Comparison of ENCODE assay signal across 8 mouse cellular contexts in genomic region chr7:116031718-116032595, GRCm38 (mm10). TPM values are rescaled to one million over a fixed set of nuclear protein-coding genes. Genes with fewer than 3 reads are reported as not detected.
DNase-seq lines count a peak whose midpoint lies in the region; ATAC-seq and TF ChIP-seq lines count a peak whose summit lies in the region.

No protein-coding gene starts in this region.

- intact Hi-C loops in heart, postnatal 10 days (cut with DNase I), result loop anchor here (2.0 to 10.0 kb wide), 7 partner anchors 210 to 1160 kb away; no protein-coding TSS in a partner anchor

- no peak overlapping the region for H3K27ac ChIP-seq in bone marrow macrophage, adult 2 months (ENCODE audit: insufficient read depth, low read depth, low read length)
- H3K27ac ChIP-seq in forebrain, embryonic 12.5 days, result peak overlapping the region; percentile 96

- TF ChIP-seq CTCF in bone marrow macrophage, adult 2 months (IDR thresholded peaks at IDR 0.05; ENCODE audit: low read depth, low read length), result no peak

- no peak for TF ChIP-seq POLR2A in bone marrow macrophage, adult 2 months (IDR thresholded peaks at IDR 0.05; ENCODE audit: borderline replicate concordance, low read depth, low read length)

- peak overlapping the region; percentile 97 for H3K9ac ChIP-seq in forebrain, embryonic 12.5 days

- no peaks in the 10 kb centered on the region for H3K4me1 ChIP-seq in bone marrow macrophage, adult 2 months (ENCODE audit: control insufficient read depth, insufficient read depth, low read length)
- peaks cover 48% of the 10 kb centered on the region for H3K4me1 ChIP-seq in forebrain, embryonic 12.5 days

- under 1% methylated on average over 65 of the region's 65 CpGs for WGBS in forebrain, embryonic 12.5 days

- no peaks in the 10 kb centered on the region for H3K9me3 ChIP-seq in forebrain, embryonic 12.5 days

- peaks cover 18% of the 10 kb centered on the region for H3K27me3 ChIP-seq in forebrain, embryonic 12.5 days

- DNase-seq in ES-CJ7 (ENCODE audit: low read depth, low spot score), result peak; percentile 34
- DNase-seq in heart, postnatal 10 days, result peak; percentile 73 to 77
- DNase-seq in kidney, postnatal 25 days, result peak; percentile 68 to 86
- peak; percentile 77 for DNase-seq in skeletal muscle tissue, adult 2 months (ENCODE audit: low read depth, low spot score)
- no peak for DNase-seq in MN1 (ENCODE audit: low spot score)

- peak overlapping the region; percentile 29 for H3K4me3 ChIP-seq in bone marrow macrophage, adult 2 months (ENCODE audit: insufficient read depth, low read length)
- peak overlapping the region; percentile 76 for H3K4me3 ChIP-seq in forebrain, embryonic 12.5 days (replicated peaks)

- peak overlapping the region; percentile 99 for H3K4me2 ChIP-seq in forebrain, embryonic 12.5 days

- no peak for ATAC-seq in forebrain, embryonic 12.5 days (ENCODE audit: low FRiP score)
- peak; percentile 36 for ATAC-seq in megakaryocyte, adult 5-6 weeks (ENCODE audit: poor library complexity, severe bottlenecking)

- H3K36me3 ChIP-seq in forebrain, embryonic 12.5 days (replicated peaks), result no peaks in the 10 kb centered on the region

RNA-seq across cellular contexts. Expression of gene Sox6, which starts 6.6 kb away (rescaled TPM):
- not detected in 2 replicates for polyA plus RNA-seq in bone marrow macrophage, adult 2 months (2012; ENCODE audit: insufficient read depth, insufficient read length, missing spikeins)
- 134 and 138 TPM in 2 replicates for polyA plus RNA-seq in forebrain, embryonic 12.5 days (2016; fragmentation: Nextera tagmentation; extraction: Ambion mirVana)
- 10 to 100 TPM; 22.9 to 30.3 TPM for total RNA-seq in heart, postnatal 10 days (2021)
- 0.45 and 3.8 TPM in 2 replicates for total RNA-seq in megakaryocyte, adult 5-6 weeks (2015)
- 0.99 and 1.2 TPM in 2 replicates for total RNA-seq in megakaryocyte, adult 5-6 weeks (2017)

RNA-seq across cellular contexts. Expression of gene 1110004F10Rik, which starts 7.2 kb away (rescaled TPM):
- 94.7 and 122 TPM in 2 replicates for polyA plus RNA-seq in bone marrow macrophage, adult 2 months (2012; ENCODE audit: insufficient read depth, insufficient read length, missing spikeins)
- polyA plus RNA-seq in forebrain, embryonic 12.5 days (2016; fragmentation: Nextera tagmentation; extraction: Ambion mirVana), result 342 TPM in 2 replicates
- total RNA-seq in heart, postnatal 10 days (2021), result 10 to 100 TPM; 65.9 to 73.8 TPM
- 85.7 and 95.9 TPM in 2 replicates for total RNA-seq in megakaryocyte, adult 5-6 weeks (2015)
- 154 and 167 TPM in 2 replicates for total RNA-seq in megakaryocyte, adult 5-6 weeks (2017)

RNA-seq across cellular contexts. Expression of gene Gm4353, which starts 52.5 kb away (rescaled TPM):
- not detected in 2 replicates for polyA plus RNA-seq in bone marrow macrophage, adult 2 months (2012; ENCODE audit: insufficient read depth, insufficient read length, missing spikeins)
- polyA plus RNA-seq in forebrain, embryonic 12.5 days (2016; fragmentation: Nextera tagmentation; extraction: Ambion mirVana), result 0.68 TPM in 2 replicates
- 1 to 10 TPM in 1 of 2 experiments, under 1 TPM in 1; 0.74 to 2.1 TPM for total RNA-seq in heart, postnatal 10 days (2021)
- 0.22 and 0.23 TPM in 2 replicates for total RNA-seq in megakaryocyte, adult 5-6 weeks (2015)
- total RNA-seq in megakaryocyte, adult 5-6 weeks (2017), result 0.66 and 0.81 TPM in 2 replicates

Comparison
In these comparisons a context has a peak if more than half of its experiments do, and no peak if none do; other contexts are left out.
1. RNA of gene Sox6, which starts 6.6 kb away (total RNA-seq): 22.9 to 30.3 TPM in heart, postnatal 10 days; 0.45 to 3.8 TPM in megakaryocyte, adult 5-6 weeks; every median in the first group is over 4 times any median in the second.